Mouse (Mus musculus): ENCODE results near the gene Elk3. TPM values are rescaled to one million over a fixed set of nuclear protein-coding genes. Genes with fewer than 3 reads are reported as not detected.
A peak's percentile ranks its signal among the peaks of the same experiment; 100 is the strongest.

The Elk3 gene
- polyA plus RNA-seq, 1 experiment from 2014 or later = 33.9 TPM

- no peaks in the 10 kb centered on the region for H3K36me3 ChIP-seq
- under 1% methylated on average over 43 of the region's 43 CpGs for WGBS
- no peak for ATAC-seq (ENCODE audit: insufficient number of reproducible peaks, insufficient read depth, low FRiP score, low TSS enrichment, low read depth)
- no peaks in the 10 kb centered on the region for H3K27me3 ChIP-seq
- H3K9ac ChIP-seq = peak overlapping the region; percentile 97
- peaks cover 40% of the 10 kb centered on the region for H3K4me1 ChIP-seq
- peak overlapping the region; percentile 80 for H3K4me3 ChIP-seq
- no peaks in the 10 kb centered on the region for H3K9me3 ChIP-seq
- H3K27ac ChIP-seq = peak overlapping the region; percentile 98
- H3K4me2 ChIP-seq = peak overlapping the region; percentile 79
Observed at GRCm38 (mm10) chr10:93309934-93310621, 857 bp downstream of the Elk3 start.

- under 1% methylated on average over 21 of the region's 23 CpGs for WGBS
- Histone ChIP-seq H3K27ac (peak overlapping the region; percentile 98), H3K9me3 (no peaks in the 10 kb centered on the region), H3K4me1 (peaks cover 40% of the 10 kb centered on the region), H3K9ac (peak overlapping the region; percentile 97), H3K36me3 (no peaks in the 10 kb centered on the region), H3K4me2 (peak overlapping the region; percentile 79), H3K4me3 (peak overlapping the region; percentile 80), H3K27me3 (no peaks in the 10 kb centered on the region)
- ATAC-seq (ENCODE audit: insufficient number of reproducible peaks, insufficient read depth, low FRiP score, low TSS enrichment, low read depth) = peak; percentile 54; the same call in 1 of the 2 replicates
Observed at GRCm38 (mm10) chr10:93309131-93309933, 1.6 kb downstream of the Elk3 start.

- Histone ChIP-seq H3K9ac (0 out of 2 replicates have a peak overlapping the region, but pooled peaks have one; percentile 40), H3K36me3 (no peaks in the 10 kb centered on the region), H3K27ac (no peak overlapping the region), H3K4me3 (no peak overlapping the region), H3K9me3 (no peaks in the 10 kb centered on the region), H3K27me3 (no peaks in the 10 kb centered on the region), H3K4me1 (peaks cover 51% of the 10 kb centered on the region), H3K4me2 (0 out of 2 replicates have a peak overlapping the region, but pooled peaks have one; percentile 14)
- ATAC-seq (ENCODE audit: insufficient number of reproducible peaks, insufficient read depth, low FRiP score, low TSS enrichment, low read depth) = no peak
- WGBS = 81% methylated on average over 11 of the region's 11 CpGs
Observed at GRCm38 (mm10) chr10:93306367-93306766, 4.6 kb downstream of the Elk3 start.

GRCm38 (mm10) chr10:93305946-93306345 lies 5.0 kb downstream of the Elk3 start:
- Histone ChIP-seq H3K4me2 (0 out of 2 replicates have a peak overlapping the region, but pooled peaks have one; percentile 14), H3K4me3 (no peak overlapping the region), H3K27me3 (no peaks in the 10 kb centered on the region), H3K27ac (no peak overlapping the region), H3K36me3 (no peaks in the 10 kb centered on the region), H3K4me1 (peaks cover 48% of the 10 kb centered on the region), H3K9me3 (no peaks in the 10 kb centered on the region), H3K9ac (0 out of 2 replicates have a peak overlapping the region, but pooled peaks have one; percentile 40)
- WGBS = 45% methylated on average over 6 of the region's 6 CpGs
- ATAC-seq (ENCODE audit: insufficient number of reproducible peaks, insufficient read depth, low FRiP score, low TSS enrichment, low read depth) = no peak

GRCm38 (mm10) chr10:93303231-93303630 lies 7.7 kb downstream of the Elk3 start:
- 0 out of 2 replicates have a peak overlapping the region, but pooled peaks have one; percentile 12 for H3K9ac ChIP-seq
- no peak overlapping the region for H3K4me3 ChIP-seq
- no peak for ATAC-seq (ENCODE audit: insufficient number of reproducible peaks, insufficient read depth, low FRiP score, low TSS enrichment, low read depth)
- no peak overlapping the region for H3K4me2 ChIP-seq
- peaks cover 54% of the 10 kb centered on the region for H3K4me1 ChIP-seq
- no peaks in the 10 kb centered on the region for H3K36me3 ChIP-seq
- H3K9me3 ChIP-seq = no peaks in the 10 kb centered on the region
- H3K27ac ChIP-seq = peak overlapping the region; percentile 29; the same call in 1 of the 2 replicates
- WGBS = 73% methylated on average over 4 of the region's 4 CpGs
- H3K27me3 ChIP-seq = no peaks in the 10 kb centered on the region

GRCm38 (mm10) chr10:93301831-93302230 lies 9.1 kb downstream of the Elk3 start:
- no peak overlapping the region for H3K4me3 ChIP-seq
- no peak for ATAC-seq (ENCODE audit: insufficient number of reproducible peaks, insufficient read depth, low FRiP score, low TSS enrichment, low read depth)
- 73% methylated on average over 8 of the region's 8 CpGs for WGBS

GRCm38 (mm10) chr10:93298208-93298607 lies 12.7 kb downstream of the Elk3 start:
- Histone ChIP-seq H3K4me3 (no peak overlapping the region), H3K27me3 (no peaks in the 10 kb centered on the region), H3K4me2 (no peak overlapping the region), H3K9me3 (no peaks in the 10 kb centered on the region), H3K9ac (no peak overlapping the region), H3K4me1 (peaks cover 62% of the 10 kb centered on the region), H3K36me3 (no peaks in the 10 kb centered on the region), H3K27ac (peak overlapping the region; percentile 28; the same call in 1 of the 2 replicates)
- ATAC-seq (ENCODE audit: insufficient number of reproducible peaks, insufficient read depth, low FRiP score, low TSS enrichment, low read depth) = peak; percentile 34; the same call in 1 of the 2 replicates
- WGBS = 41% methylated on average over 7 of the region's 7 CpGs

More at GRCm38 (mm10) chr10:93301831-93302230, 9.1 kb downstream of the Elk3 start:
- Histone ChIP-seq H3K27me3 (no peaks in the 10 kb centered on the region), H3K9me3 (no peaks in the 10 kb centered on the region), H3K36me3 (no peaks in the 10 kb centered on the region), H3K9ac (no peak overlapping the region), H3K4me2 (no peak overlapping the region), H3K27ac (no peak overlapping the region), H3K4me1 (peaks cover 52% of the 10 kb centered on the region)

- WGBS = 25% methylated on average over 5 of the region's 5 CpGs
- no peaks in the 10 kb centered on the region for H3K27me3 ChIP-seq
- no peaks in the 10 kb centered on the region for H3K9me3 ChIP-seq
- H3K4me1 ChIP-seq = peaks cover 57% of the 10 kb centered on the region
- no peak overlapping the region for H3K4me3 ChIP-seq
- ATAC-seq (ENCODE audit: insufficient number of reproducible peaks, insufficient read depth, low FRiP score, low TSS enrichment, low read depth) = no peak
- H3K4me2 ChIP-seq = no peak overlapping the region
- H3K27ac ChIP-seq = peak overlapping the region; percentile 28; the same call in 1 of the 2 replicates
- no peaks in the 10 kb centered on the region for H3K36me3 ChIP-seq
- no peak overlapping the region for H3K9ac ChIP-seq
Observed at GRCm38 (mm10) chr10:93297774-93298173, 13.2 kb downstream of the Elk3 start.

GRCm38 (mm10) chr10:93294547-93295219 lies 16.3 kb downstream of the Elk3 start:
- Histone ChIP-seq H3K4me2 (peak overlapping the region; percentile 43), H3K27ac (peak overlapping the region; percentile 44), H3K4me3 (no peak overlapping the region), H3K4me1 (peaks cover 54% of the 10 kb centered on the region), H3K27me3 (no peaks in the 10 kb centered on the region), H3K9ac (no peak overlapping the region), H3K9me3 (no peaks in the 10 kb centered on the region), H3K36me3 (no peaks in the 10 kb centered on the region)
- 36% methylated on average over 20 of the region's 20 CpGs for WGBS
- ATAC-seq (ENCODE audit: insufficient number of reproducible peaks, insufficient read depth, low FRiP score, low TSS enrichment, low read depth) = no peak

GRCm38 (mm10) chr10:93293621-93294020 lies 17.3 kb downstream of the Elk3 start:
- 75% methylated on average over 7 of the region's 7 CpGs for WGBS
- no peak overlapping the region for H3K4me2 ChIP-seq
- H3K9me3 ChIP-seq = no peaks in the 10 kb centered on the region
- no peaks in the 10 kb centered on the region for H3K27me3 ChIP-seq
- peak overlapping the region; percentile 44; the same call in 1 of the 2 replicates for H3K27ac ChIP-seq
- no peak overlapping the region for H3K9ac ChIP-seq
- peaks cover 46% of the 10 kb centered on the region for H3K4me1 ChIP-seq
- no peak for ATAC-seq (ENCODE audit: insufficient number of reproducible peaks, insufficient read depth, low FRiP score, low TSS enrichment, low read depth)
- H3K36me3 ChIP-seq = no peaks in the 10 kb centered on the region
- H3K4me3 ChIP-seq = no peak overlapping the region

GRCm38 (mm10) chr10:93291843-93292242 lies 19.1 kb downstream of the Elk3 start:
- Histone ChIP-seq H3K4me3 (no peak overlapping the region), H3K9ac (no peak overlapping the region), H3K27ac (no peak overlapping the region), H3K27me3 (no peaks in the 10 kb centered on the region), H3K4me1 (peaks cover 42% of the 10 kb centered on the region), H3K9me3 (no peaks in the 10 kb centered on the region), H3K4me2 (no peak overlapping the region), H3K36me3 (peaks cover 6% of the 10 kb centered on the region; the same call in 1 of the 2 replicates)
- 8% methylated on average over 6 of the region's 6 CpGs for WGBS
- no peak for ATAC-seq (ENCODE audit: insufficient number of reproducible peaks, insufficient read depth, low FRiP score, low TSS enrichment, low read depth)

Measured in embryonic facial prominence, embryonic 13.5 days (tissue).